Mouse (Mus musculus) NIH3T3 (cell line): ENCODE measurements around the gene Npb.
"Not testable (repeated sequence)": the region's sequence is repeated elsewhere in the genome, so short reads cannot be mapped to it uniquely, and the experiment has no call there.

Experiments used
- DNase-seq: peaks from one replicate; pipeline ENCODE4 v3.0.0-alpha.2; 2012; ENCODE audit warnings: low read depth

The Npb gene

GRCm38 (mm10) chr11:120580190-120580589 is 28.1 kb upstream of the Npb start:
- no peak for DNase-seq

GRCm38 (mm10) chr11:120580871-120581331 is 27.4 kb upstream of the Npb start:
- peak; percentile 58 for DNase-seq

GRCm38 (mm10) chr11:120581490-120582267 is 26.6 kb upstream of the Npb start, which contains the start of gene Arhgdia:
TSS of gene Arhgdia (minus strand) at chr11:120581624.
- peak; percentile 93 for DNase-seq

- peak; percentile 57 for DNase-seq
These were observed 25.9 kb upstream of the Npb start for GRCm38 (mm10) chr11:120582268-120582981.

- DNase-seq = not testable (repeated sequence)
These were observed 25.3 kb upstream of the Npb start for GRCm38 (mm10) chr11:120582982-120583293.

- DNase-seq = no peak
These were observed 24.3 kb upstream of the Npb start for GRCm38 (mm10) chr11:120583937-120584336.

GRCm38 (mm10) chr11:120588531-120588930 is 19.7 kb upstream of the Npb start:
- no peak for DNase-seq

GRCm38 (mm10) chr11:120597240-120598235 is 10.7 kb upstream of the Npb start:
- DNase-seq = peak; percentile 34

- peak; percentile 98 for DNase-seq
These were observed 9.8 kb upstream of the Npb start, which contains the start of the genes Alyref and Anapc11 for GRCm38 (mm10) chr11:120598283-120598989. TSS of gene Alyref (minus strand) at chr11:120598365. TSS of gene Anapc11 (plus strand) at chr11:120598421.

GRCm38 (mm10) chr11:120598990-120599549 is 9.2 kb upstream of the Npb start:
- DNase-seq = no peak

- no peak for DNase-seq
These were observed 7.6 kb upstream of the Npb start for GRCm38 (mm10) chr11:120600716-120601115.

GRCm38 (mm10) chr11:120603545-120603944 is 4.7 kb upstream of the Npb start:
- DNase-seq = no peak

- no peak for DNase-seq
These were observed 2.6 kb upstream of the Npb start for GRCm38 (mm10) chr11:120605667-120606066.

- no peak for DNase-seq
These were observed 1.5 kb upstream of the Npb start for GRCm38 (mm10) chr11:120606764-120607163.

- no peak for DNase-seq
These were observed 973 bp downstream of the Npb start for GRCm38 (mm10) chr11:120609250-120609649.

GRCm38 (mm10) chr11:120610477-120611046 is 2.3 kb downstream of the Npb start:
- no peak for DNase-seq

- DNase-seq = peak; percentile 85
These were observed 4.5 kb downstream of the Npb start for GRCm38 (mm10) chr11:120612763-120613162.

GRCm38 (mm10) chr11:120613481-120613972 is 5.2 kb downstream of the Npb start:
- DNase-seq = no peak

- DNase-seq = no peak
These were observed 5.7 kb downstream of the Npb start for GRCm38 (mm10) chr11:120613976-120614375.

- DNase-seq = no peak
These were observed 6.9 kb downstream of the Npb start for GRCm38 (mm10) chr11:120615167-120615566.
